Mouse (Mus musculus) megakaryocyte, embryonic 14.5 days (primary cell): ENCODE data around the gene Mprip.

Source experiments
- FLI1 ChIP-seq: IDR thresholded peaks from 2 replicates; pipeline ENCODE4 v1.6.1; 2012; ENCODE audit warnings: low read length, inconsistent platforms, mixed read lengths
- GATA1 ChIP-seq: IDR thresholded peaks from 3 replicates; pipeline ENCODE4 v1.6.1; 2012; ENCODE audit warnings: mixed read lengths, low read length, inconsistent platforms, borderline replicate concordance

- TF ChIP-seq GATA1, result no peak
- no peak for TF ChIP-seq FLI1
Measured at GRCm38 (mm10) chr11:59611646-59612045, 49.5 kb upstream of the Mprip start.
